ENCODE assay signal across 14 mouse cellular contexts in genomic region chr17:83978858-83979470, GRCm38 (mm10).
DNase-seq lines count a peak whose midpoint lies in the region; ATAC-seq and TF ChIP-seq lines count a peak whose summit lies in the region.
"Had no signal": no experiment of that assay in that cellular context is flagged by ENCODE, and none has a peak within 500 bp of the region (broad histone marks: within the 10 kb centered on the region; RNA-seq: fewer than 3 reads in every experiment).

No protein-coding gene starts in this region.

- H3K9me3 ChIP-seq in kidney, embryonic 15.5 days (replicated peaks): no peaks in the 10 kb centered on the region
- no peaks in the 10 kb centered on the region for H3K9me3 ChIP-seq in limb, embryonic 11.5 days (ENCODE audit: control insufficient read depth, low read length)
- H3K9me3 ChIP-seq: heart, embryonic 13.5 days; hindbrain, embryonic 13.5 days; midbrain, embryonic 12.5 days had no signal

- H3K4me2 ChIP-seq in kidney, embryonic 15.5 days: no peak overlapping the region
- H3K4me2 ChIP-seq in limb, embryonic 11.5 days (ENCODE audit: low read depth, severe bottlenecking): no peak overlapping the region
- H3K4me2 ChIP-seq: heart, embryonic 13.5 days; hindbrain, embryonic 13.5 days; midbrain, embryonic 12.5 days had no signal

- no peak overlapping the region for H3ac ChIP-seq in C2C12 (ENCODE audit: control insufficient read depth, insufficient read length, low read depth)

- no peak for TF ChIP-seq CTCF in C2C12 (IDR thresholded peaks at IDR 0.05; ENCODE audit: control insufficient read depth, insufficient read depth, insufficient read length)

- no peak overlapping the region for H3K4me3 ChIP-seq in kidney, embryonic 15.5 days (replicated peaks)
- H3K4me3 ChIP-seq in C2C12 (ENCODE audit: insufficient read depth, poor library complexity, severe bottlenecking): no peak overlapping the region
- H3K4me3 ChIP-seq in limb, embryonic 11.5 days (ENCODE audit: low read depth, low read length): no peak overlapping the region
- H3K4me3 ChIP-seq: heart, embryonic 13.5 days; hindbrain, embryonic 13.5 days; midbrain, embryonic 12.5 days had no signal

- H3K79me2 ChIP-seq in C2C12 (ENCODE audit: control insufficient read depth, insufficient read depth): no peaks in the 10 kb centered on the region

- ATAC-seq in kidney, embryonic 15.5 days (replicated peaks; ENCODE audit: low FRiP score): no peak
- peak; percentile 74; the same call in 1 of the 2 replicates for ATAC-seq in limb, embryonic 11.5 days (ENCODE audit: insufficient number of reproducible peaks, low FRiP score, low TSS enrichment, low read depth)

- WGBS in kidney, embryonic 15.5 days: 72% methylated on average over 7 of the region's 7 CpGs
- WGBS in limb, embryonic 11.5 days: 56% methylated on average over 7 of the region's 7 CpGs

- H3K36me3 ChIP-seq in kidney, embryonic 15.5 days: no peaks in the 10 kb centered on the region
- H3K36me3 ChIP-seq in C2C12 (ENCODE audit: control insufficient read depth, insufficient read depth): no peaks in the 10 kb centered on the region
- no peaks in the 10 kb centered on the region for H3K36me3 ChIP-seq in limb, embryonic 11.5 days (ENCODE audit: control insufficient read depth, insufficient read depth, low read length)
- H3K36me3 ChIP-seq: heart, embryonic 13.5 days; hindbrain, embryonic 13.5 days; midbrain, embryonic 12.5 days had no signal

- 0 out of 2 replicates have a peak overlapping the region, but pooled peaks have one; percentile 1 for H3K27ac ChIP-seq in kidney, embryonic 15.5 days
- H3K27ac ChIP-seq in limb, embryonic 11.5 days (replicated peaks; ENCODE audit: low read depth, low read length): peak overlapping the region; percentile 37; the same call in 1 of the 2 replicates
- H3K27ac ChIP-seq: hindbrain, embryonic 13.5 days; midbrain, embryonic 12.5 days had no signal

- no peak overlapping the region for H3K9ac ChIP-seq in kidney, embryonic 15.5 days
- H3K9ac ChIP-seq in limb, embryonic 11.5 days (ENCODE audit: low read length): no peak overlapping the region
- H3K9ac ChIP-seq: heart, embryonic 13.5 days; hindbrain, embryonic 13.5 days; midbrain, embryonic 12.5 days had no signal

- no peaks in the 10 kb centered on the region for H3K27me3 ChIP-seq in kidney, embryonic 15.5 days
- no peaks in the 10 kb centered on the region for H3K27me3 ChIP-seq in C2C12 (ENCODE audit: control insufficient read depth, insufficient read depth, insufficient read length)
- no peaks in the 10 kb centered on the region for H3K27me3 ChIP-seq in limb, embryonic 11.5 days (ENCODE audit: control insufficient read depth, insufficient read depth, low read length)
- H3K27me3 ChIP-seq: hindbrain, embryonic 13.5 days; midbrain, embryonic 12.5 days had no signal

- no peak for DNase-seq in kidney, postnatal 25 days
- peak; percentile 85 for DNase-seq in adipocyte (ENCODE audit: low spot score)
- no peak for DNase-seq in limb, embryonic 11.5 days (ENCODE audit: low spot score)
- no peak for DNase-seq in adrenal gland, adult (ENCODE audit: inconsistent age in 2 of 2, low spot score in 1 of 2)
- DNase-seq in layer of hippocampus, adult 9-11 months: no peak
- DNase-seq: cerebellum, adult 8-10 months; kidney, adult 18-20 months; lung, adult 18-20 months; spleen, adult 18-20 months had no signal

- no peaks in the 10 kb centered on the region for H3K79me3 ChIP-seq in C2C12 (ENCODE audit: low read depth)

- H3K4me1 ChIP-seq in kidney, embryonic 15.5 days: peaks cover 49% of the 10 kb centered on the region
- H3K4me1 ChIP-seq in limb, embryonic 11.5 days (ENCODE audit: control insufficient read depth, insufficient read depth, low read length): peaks cover 27% of the 10 kb centered on the region

TF ChIP-seq in C2C12, 6 proteins besides CTCF, POLR2A, EP300 and RAD21:
- TF ChIP-seq MYOG (IDR thresholded peaks at IDR 0.05; ENCODE audit: control insufficient read depth, extremely low read depth, insufficient read length) (no peak), MYOD1 (IDR thresholded peaks at IDR 0.05; ENCODE audit: control insufficient read depth, insufficient read length, low read depth) (peak; percentile 30)
